Mouse (Mus musculus) kidney, adult 2 months (tissue): ENCODE data around the gene Gamt. TPM values are rescaled to one million over a fixed set of nuclear protein-coding genes. Genes with fewer than 3 reads are reported as not detected.

Experiments used
- DNase-seq: peaks from one replicate; pipeline ENCODE4 v3.0.0; 2021
- H3K27ac ChIP-seq: fragments of 200-500 bp; 2 replicates; pipeline ENCODE4 v1.5.1; 2012; ENCODE audit warnings: low read depth, low read length, control low read depth, inconsistent platforms; ENCODE audit not compliant: insufficient read depth
- H3K27me3 ChIP-seq: fragments of 200-500 bp; replicated peaks from 2 replicates; pipeline ENCODE4 v1.6.1; 2012; ENCODE audit warnings: mild to moderate bottlenecking, moderate library complexity, low read length, inconsistent platforms; ENCODE audit not compliant: control insufficient read depth, insufficient read depth
- H3K36me3 ChIP-seq: fragments of 200-500 bp; 2 replicates; pipeline ENCODE4 v1.6.1; 2012; ENCODE audit warnings: mild to moderate bottlenecking, moderate library complexity, low read length, inconsistent platforms; ENCODE audit not compliant: control insufficient read depth, insufficient read depth
- H3K4me1 ChIP-seq: fragments of 200-500 bp; 2 replicates; pipeline ENCODE4 v1.6.1; 2011; ENCODE audit warnings: low read length; ENCODE audit not compliant: control insufficient read depth, insufficient read depth
- H3K4me3 ChIP-seq: fragments of 200-500 bp; 2 replicates; pipeline ENCODE4 v1.5.1; 2011; ENCODE audit warnings: mild to moderate bottlenecking, low read depth, low read length, control low read depth; ENCODE audit not compliant: insufficient read depth
- CTCF ChIP-seq: fragments of 200-500 bp; conservative IDR thresholded peaks from 2 replicates; pipeline ENCODE4 v1.5.1; 2011; ENCODE audit warnings: low read depth, mild to moderate bottlenecking, control low read depth, low read length, moderate library complexity, mixed read lengths; ENCODE audit not compliant: insufficient read depth, insufficient read length
- POLR2A ChIP-seq: fragments of 200-500 bp; IDR thresholded peaks from one replicate; pipeline ENCODE4 v1.6.1; 2011; ENCODE audit warnings: low read depth, low read length, control low read depth
- WGBS: fragments of 180-500 bp; shearing (Covaris S2); methylation state at CpG from one replicate; pipeline ENCODE4 v1.1.7; 2018; 5-methylcytosine and 5-hydroxymethylcytosine counted together
- polyA plus RNA-seq: library from polyadenylated mRNA; depleted of rRNA; stranded (reverse); fragments of >200 nt; gene quantifications from 2 replicates; pipeline ENCODE4 v1.2.3, GENCODE M21; 2012

Gamt gene
- polyA plus RNA-seq, 1 experiment = 66.7 TPM

GRCm38 (mm10) chr10:80264341-80265148 lies 3.7 kb upstream of the Gamt start:
- under 1% methylated on average over 81 of the region's 81 CpGs for whole genome bisulfite sequencing
- TF ChIP-seq POLR2A (no peak), CTCF (no peak)
- Histone ChIP-seq H3K4me3 (peak overlapping the region; percentile 70), H3K27me3 (no peaks in the 10 kb centered on the region), H3K36me3 (no peaks in the 10 kb centered on the region), H3K4me1 (peaks cover 13% of the 10 kb centered on the region; the same call in 1 of the 2 replicates), H3K27ac (peak overlapping the region; percentile 93)
- DNase-seq = peak; percentile 100

- 92% methylated on average over 10 of the region's 10 CpGs for WGBS
These were observed 2.1 kb upstream of the Gamt start for GRCm38 (mm10) chr10:80262776-80263365.

GRCm38 (mm10) chr10:80262169-80262568 lies 1.4 kb upstream of the Gamt start:
- no peaks in the 10 kb centered on the region for H3K36me3 ChIP-seq
- H3K4me1 ChIP-seq = peaks cover 11% of the 10 kb centered on the region; the same call in 1 of the 2 replicates
- no peaks in the 10 kb centered on the region for H3K27me3 ChIP-seq
- no peak overlapping the region for H3K4me3 ChIP-seq
- no peak for DNase-seq
- 63% methylated on average over 12 of the region's 12 CpGs for WGBS
- TF ChIP-seq POLR2A (no peak), CTCF (no peak)
- no peak overlapping the region for H3K27ac ChIP-seq

More at GRCm38 (mm10) chr10:80262776-80263365, 2.1 kb upstream of the Gamt start:
- TF ChIP-seq CTCF (no peak), POLR2A (no peak)
- Histone ChIP-seq H3K27ac (no peak overlapping the region), H3K36me3 (no peaks in the 10 kb centered on the region), H3K27me3 (no peaks in the 10 kb centered on the region), H3K4me1 (peaks cover 15% of the 10 kb centered on the region; the same call in 1 of the 2 replicates), H3K4me3 (no peak overlapping the region)
- DNase-seq = no peak

GRCm38 (mm10) chr10:80261585-80261968 lies 765 bp upstream of the Gamt start:
- Histone ChIP-seq H3K4me1 (peaks cover 11% of the 10 kb centered on the region; the same call in 1 of the 2 replicates), H3K4me3 (peak overlapping the region; percentile 60), H3K27ac (peak overlapping the region; percentile 94), H3K27me3 (no peaks in the 10 kb centered on the region), H3K36me3 (no peaks in the 10 kb centered on the region)
- under 1% methylated on average over 14 of the region's 14 CpGs for WGBS
- no peak for TF ChIP-seq POLR2A
- no peak for TF ChIP-seq CTCF
- peak; percentile 100 for DNase-seq

GRCm38 (mm10) chr10:80259861-80260641 lies 761 bp downstream of the Gamt start:
- DNase-seq = peak; percentile 88
- H3K27ac ChIP-seq = peak overlapping the region; percentile 55
- no peaks in the 10 kb centered on the region for H3K27me3 ChIP-seq
- H3K4me3 ChIP-seq = peak overlapping the region; percentile 56
- peaks cover 11% of the 10 kb centered on the region; the same call in 1 of the 2 replicates for H3K4me1 ChIP-seq
- no peaks in the 10 kb centered on the region for H3K36me3 ChIP-seq
- TF ChIP-seq CTCF (no peak), POLR2A (no peak)
- WGBS = 9% methylated on average over 19 of the region's 19 CpGs

GRCm38 (mm10) chr10:80259463-80259805 lies 1.4 kb downstream of the Gamt start:
- TF ChIP-seq CTCF (no peak), POLR2A (no peak)
- Histone ChIP-seq H3K4me3 (no peak overlapping the region), H3K4me1 (peaks cover 11% of the 10 kb centered on the region; the same call in 1 of the 2 replicates), H3K27me3 (no peaks in the 10 kb centered on the region), H3K27ac (no peak overlapping the region), H3K36me3 (no peaks in the 10 kb centered on the region)
- 63% methylated on average over 6 of the region's 6 CpGs for WGBS
- no peak for DNase-seq
